Mouse (Mus musculus) heart, adult 2 months (tissue): ENCODE results near the gene Sppl3.

Experiments
- CTCF ChIP-seq: fragments of 200-600 bp; IDR thresholded peaks from 2 replicates; pipeline ENCODE4 v1.8.1; 2022; ENCODE audit warnings: antibody characterized with exemption, mild to moderate bottlenecking, moderate library complexity
- POLR2A ChIP-seq: fragments of 200-500 bp; IDR thresholded peaks from 2 replicates; pipeline ENCODE4 v1.6.1; 2011; ENCODE audit warnings: mild to moderate bottlenecking, low read depth, low read length, control low read depth; ENCODE audit not compliant: insufficient read depth

DNA sequence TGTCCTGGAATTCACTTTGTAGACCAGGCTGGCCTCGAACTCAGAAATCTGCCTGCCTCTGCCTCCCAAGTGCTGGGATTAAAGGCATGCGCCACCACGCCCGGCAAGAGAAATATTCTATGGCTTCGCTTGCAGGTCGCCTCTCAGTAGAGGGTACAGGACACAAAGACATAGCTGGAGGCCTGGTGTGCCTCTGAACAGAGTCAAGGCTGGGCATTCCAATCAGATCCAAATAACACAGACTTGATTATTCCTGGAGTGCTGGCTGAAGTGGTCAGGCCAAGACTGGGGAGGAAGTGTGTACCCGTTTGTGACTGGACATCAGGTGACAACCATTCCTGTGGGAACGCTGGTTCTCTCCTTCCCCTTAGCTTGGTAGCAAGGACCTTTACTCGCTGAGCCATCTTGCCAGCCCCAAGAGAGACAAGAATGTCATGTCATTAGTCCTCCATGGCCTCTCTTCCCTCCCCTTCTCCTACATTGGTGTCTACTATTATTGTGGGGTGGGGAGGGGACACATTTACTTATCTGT is 131.3 kb downstream of the Sppl3 start:
- no peak for TF ChIP-seq CTCF
- TF ChIP-seq POLR2A = no peak
